Mouse (Mus musculus) gastrocnemius, postnatal 10 days (tissue): ENCODE data around the gene Tbc1d9. TPM values are rescaled to one million over a fixed set of nuclear protein-coding genes. Genes with fewer than 3 reads are reported as not detected.

Experiments used
- DNase-seq: peaks from one replicate; pipeline ENCODE4 v3.0.0; 2021; ENCODE audit warnings: mixed read lengths
- total RNA-seq, 2 experiments: library from RNA; stranded (reverse); gene quantifications; 2 replicates each; pipeline ENCODE4 v1.2.3; 2021

Gene Tbc1d9
- total RNA-seq, 2 experiments from 2014 or later = 2.4 to 3.3 TPM

DNA sequence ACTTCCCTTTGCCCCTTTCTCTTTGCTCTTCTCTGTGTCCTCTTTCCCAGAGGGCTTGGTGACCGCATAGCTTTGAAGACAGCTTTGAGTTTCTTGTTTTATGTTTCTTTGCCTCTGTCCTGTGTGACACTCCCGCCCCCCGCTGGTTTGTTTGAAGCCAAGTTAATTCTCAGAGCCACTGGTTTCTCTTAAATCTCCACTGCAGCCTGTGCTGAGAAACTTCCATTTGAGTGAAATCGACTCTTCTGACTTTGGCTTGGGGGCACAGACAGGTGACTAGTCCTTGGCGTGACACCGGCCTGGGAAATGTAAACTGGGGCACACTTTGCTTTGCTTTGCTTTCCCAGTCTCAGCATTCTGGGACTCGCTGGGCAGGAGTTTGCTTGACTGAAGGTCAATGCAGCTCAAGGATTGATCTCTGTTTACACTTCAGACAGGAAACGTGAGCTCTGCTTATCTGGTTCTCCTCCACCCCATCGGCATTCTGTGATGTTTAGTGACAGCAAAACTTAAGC lies 13.1 kb downstream of the Tbc1d9 start:
- no peak for DNase-seq

DNA sequence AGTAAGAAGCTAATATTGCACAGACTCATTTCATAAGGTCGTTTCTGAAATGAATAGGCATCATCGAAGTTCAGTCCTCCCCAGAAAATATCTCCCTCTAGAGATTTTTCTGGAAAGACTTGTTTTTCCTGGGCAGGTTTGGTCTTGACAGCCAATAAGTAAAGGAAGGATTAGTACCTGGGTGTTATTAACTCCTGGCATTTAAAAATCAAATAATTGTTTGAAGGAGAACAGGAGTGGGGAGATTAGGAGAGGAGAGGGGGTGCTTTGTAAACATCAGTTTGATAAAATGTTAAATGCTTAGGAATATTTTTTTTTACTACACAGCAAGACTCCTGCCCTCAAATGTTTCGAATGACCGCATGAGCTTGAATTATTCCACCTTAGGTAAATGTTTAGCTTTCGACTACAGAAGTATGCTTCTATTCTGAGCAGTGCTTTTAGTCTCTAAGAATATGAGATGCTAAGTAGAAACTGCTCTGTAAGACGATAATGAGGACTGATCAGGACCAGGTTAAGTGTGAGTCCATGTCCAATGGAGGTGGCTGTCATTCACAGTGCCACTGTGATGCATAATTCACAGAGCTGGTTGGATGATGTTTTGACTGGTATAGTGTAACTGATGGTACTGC lies 16.8 kb downstream of the Tbc1d9 start:
- no peak for DNase-seq

- DNase-seq = no peak
Observed at GRCm38 (mm10) chr8:83182784-83183183, 17.6 kb downstream of the Tbc1d9 start.

GRCm38 (mm10) chr8:83186376-83186775 lies 21.2 kb downstream of the Tbc1d9 start:
- DNase-seq = no peak

DNA sequence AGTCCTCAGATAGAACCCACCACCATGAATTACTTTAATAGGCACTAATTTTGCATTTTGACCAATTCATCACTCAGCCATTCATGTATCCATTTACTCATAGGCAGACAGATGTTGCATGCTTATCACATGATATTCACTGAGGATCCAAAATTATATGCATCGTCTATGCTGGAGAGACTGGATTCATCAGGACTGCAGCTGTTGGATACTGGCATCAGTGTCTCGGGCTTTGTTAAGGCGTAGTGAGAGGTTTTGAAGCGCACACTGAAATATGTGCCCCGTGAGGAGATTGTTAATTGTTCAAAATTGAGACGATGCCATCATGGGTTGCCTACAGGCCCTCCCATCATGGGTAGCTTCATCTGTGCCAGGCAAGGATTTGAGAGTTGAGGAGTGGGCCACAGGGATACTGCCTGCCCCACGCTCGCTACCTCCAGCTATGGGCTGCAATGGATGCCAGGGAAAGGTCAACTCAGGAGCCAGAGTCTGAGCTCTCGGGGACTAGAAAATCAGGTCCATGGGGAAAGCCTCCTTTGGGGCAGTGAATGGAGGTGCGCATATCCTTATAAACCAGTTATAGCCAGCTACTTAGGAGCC lies 22.3 kb downstream of the Tbc1d9 start:
- DNase-seq = no peak

DNA sequence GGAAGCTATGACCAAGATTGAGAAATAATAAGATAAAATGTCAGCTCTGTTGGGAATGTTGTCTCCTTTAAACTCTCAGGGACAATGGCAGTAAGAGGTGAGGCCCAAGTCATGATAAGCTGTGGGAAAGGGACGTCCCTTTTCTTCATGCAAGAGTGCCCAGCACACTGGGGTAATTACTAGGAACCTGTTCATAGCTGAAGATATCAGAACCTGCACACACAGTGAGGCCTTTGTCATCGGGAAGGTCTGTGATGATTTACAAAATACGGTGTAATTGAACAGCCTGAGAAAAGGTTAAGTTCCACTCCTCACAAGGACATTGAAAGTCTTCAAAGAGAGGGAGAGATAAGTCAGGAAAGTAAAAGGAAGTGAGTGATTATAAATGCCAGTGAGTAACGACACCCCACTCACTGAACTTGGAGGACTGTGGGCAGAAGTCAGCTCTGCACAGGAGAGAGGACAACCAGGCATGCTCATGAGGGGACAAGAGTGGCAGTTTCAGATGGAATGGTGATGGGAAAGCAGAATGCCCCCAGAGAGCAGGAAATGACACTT lies 24.5 kb downstream of the Tbc1d9 start:
- DNase-seq = no peak

- DNase-seq = no peak
Observed at GRCm38 (mm10) chr8:83196088-83196487, 30.9 kb downstream of the Tbc1d9 start.

GRCm38 (mm10) chr8:83199715-83200114 lies 34.6 kb downstream of the Tbc1d9 start:
- DNase-seq = no peak

DNA sequence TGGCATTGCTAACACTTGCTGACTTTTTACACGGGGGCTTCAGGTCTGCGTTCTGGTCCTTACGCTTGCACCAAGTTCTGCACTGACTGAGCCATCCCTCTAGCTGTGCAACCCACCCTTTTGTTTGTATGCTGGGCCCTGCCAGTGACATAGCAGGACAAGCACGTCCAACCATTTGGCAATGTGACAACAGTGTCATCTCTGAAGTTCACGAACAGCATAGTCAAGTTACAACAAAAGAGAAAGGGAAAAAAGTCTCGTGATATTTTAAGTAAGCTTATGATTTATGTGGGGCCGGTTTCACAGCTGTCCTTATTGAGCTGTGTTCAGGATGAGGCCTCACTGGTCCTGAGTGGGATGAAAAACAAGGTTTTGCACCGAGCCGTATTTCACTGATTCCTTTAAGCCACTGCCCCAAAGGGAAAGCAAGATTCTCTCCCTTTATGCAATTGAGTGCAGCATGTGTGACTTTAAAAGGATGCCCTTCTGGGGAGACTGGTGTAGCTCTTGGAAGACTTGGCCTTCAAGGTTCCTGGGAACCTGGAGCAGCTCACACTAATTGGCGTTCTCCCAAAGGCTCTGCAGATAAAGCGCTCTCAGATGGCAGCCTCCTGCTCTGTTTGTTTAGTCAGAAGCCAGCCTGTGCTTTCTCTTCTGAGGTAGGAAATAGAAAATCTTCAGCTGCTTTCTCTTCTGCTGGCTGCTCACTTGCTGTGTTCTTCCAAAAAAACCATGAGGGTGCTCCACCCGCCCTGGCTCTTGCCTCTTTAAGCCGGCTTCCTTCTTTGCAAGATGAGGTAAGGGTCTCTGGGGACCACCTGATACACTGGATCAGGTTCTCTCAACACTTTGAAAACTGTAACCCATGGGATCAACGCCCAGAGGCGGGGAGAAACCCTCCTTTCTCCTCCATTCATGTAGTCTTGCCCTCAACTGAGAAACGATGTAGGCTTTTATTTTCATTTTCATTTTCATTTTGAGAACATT lies 35.3 kb downstream of the Tbc1d9 start:
- DNase-seq = peak; percentile 20

GRCm38 (mm10) chr8:83202946-83203345 lies 37.8 kb downstream of the Tbc1d9 start:
- no peak for DNase-seq

- DNase-seq = no peak
Observed at GRCm38 (mm10) chr8:83205907-83206306, 40.8 kb downstream of the Tbc1d9 start.

GRCm38 (mm10) chr8:83209581-83209980 lies 44.4 kb downstream of the Tbc1d9 start:
- no peak for DNase-seq

- DNase-seq = no peak
Observed at GRCm38 (mm10) chr8:83210676-83211075, 45.5 kb downstream of the Tbc1d9 start.

GRCm38 (mm10) chr8:83215065-83215464 lies 49.9 kb downstream of the Tbc1d9 start:
- no peak for DNase-seq

GRCm38 (mm10) chr8:83216520-83216919 lies 51.4 kb downstream of the Tbc1d9 start:
- DNase-seq = no peak

DNA sequence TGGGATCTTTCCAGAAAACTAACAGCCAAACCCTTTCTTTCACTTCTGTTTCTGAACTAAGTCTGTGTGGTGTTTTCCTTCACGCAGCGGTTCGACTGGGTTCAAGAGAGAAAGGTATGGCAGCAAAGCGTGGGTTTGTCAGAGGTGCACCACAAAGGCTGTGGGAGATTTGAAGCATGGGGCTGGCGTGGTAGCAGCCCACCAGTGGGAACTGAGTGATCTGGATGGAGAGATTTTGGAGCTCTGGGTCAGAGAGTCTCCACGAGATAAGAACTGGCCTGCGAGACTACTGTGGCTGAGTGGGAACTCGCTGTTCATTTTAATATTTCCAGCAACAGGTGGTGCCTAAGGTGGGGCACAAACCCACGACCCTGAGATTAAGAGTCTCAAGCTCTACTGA lies 52.0 kb downstream of the Tbc1d9 start:
- DNase-seq = no peak

DNA sequence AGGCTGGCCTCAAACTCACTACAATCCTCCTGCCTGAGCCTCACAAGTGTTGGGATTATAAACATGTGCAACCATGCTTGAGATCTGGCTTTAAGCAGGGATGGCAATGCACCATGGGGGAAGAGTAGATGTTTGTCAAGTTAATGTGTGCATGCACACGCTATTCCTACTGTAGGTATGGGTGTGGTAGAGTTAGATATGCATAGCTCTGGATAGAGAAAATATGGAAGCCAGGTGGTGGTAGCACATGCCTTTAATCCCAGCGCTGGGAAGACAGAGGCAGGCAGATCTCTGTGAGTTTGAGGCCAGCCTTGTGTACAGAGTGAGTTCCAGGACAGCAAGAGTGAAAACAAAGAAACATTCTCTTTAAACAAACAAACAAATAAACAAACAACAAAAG lies 52.7 kb downstream of the Tbc1d9 start:
- no peak for DNase-seq

GRCm38 (mm10) chr8:83219392-83219791 lies 54.2 kb downstream of the Tbc1d9 start:
- DNase-seq = no peak

DNA sequence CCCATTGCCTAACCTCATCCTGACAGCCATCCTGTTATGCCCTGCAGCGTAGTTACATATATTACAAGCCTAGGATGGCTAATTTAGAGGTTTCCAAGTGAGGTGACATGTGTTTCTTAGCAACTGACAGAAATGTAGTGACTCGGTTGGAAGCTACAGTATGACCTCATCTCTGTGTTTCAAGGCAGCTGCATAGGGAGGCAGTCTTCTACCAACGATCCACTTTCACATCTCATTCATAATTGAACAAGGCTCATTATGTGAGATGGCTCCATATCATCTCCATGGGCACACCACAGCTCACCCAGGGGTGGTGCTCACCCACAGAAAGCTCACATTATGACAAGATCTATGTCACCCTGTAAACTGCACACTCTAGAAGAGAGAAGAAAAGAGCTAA lies 55.6 kb downstream of the Tbc1d9 start:
- no peak for DNase-seq

- no peak for DNase-seq
Observed at GRCm38 (mm10) chr8:83224754-83225416, 59.7 kb downstream of the Tbc1d9 start.

GRCm38 (mm10) chr8:83225598-83225997 lies 60.4 kb downstream of the Tbc1d9 start:
- DNase-seq = no peak

DNA sequence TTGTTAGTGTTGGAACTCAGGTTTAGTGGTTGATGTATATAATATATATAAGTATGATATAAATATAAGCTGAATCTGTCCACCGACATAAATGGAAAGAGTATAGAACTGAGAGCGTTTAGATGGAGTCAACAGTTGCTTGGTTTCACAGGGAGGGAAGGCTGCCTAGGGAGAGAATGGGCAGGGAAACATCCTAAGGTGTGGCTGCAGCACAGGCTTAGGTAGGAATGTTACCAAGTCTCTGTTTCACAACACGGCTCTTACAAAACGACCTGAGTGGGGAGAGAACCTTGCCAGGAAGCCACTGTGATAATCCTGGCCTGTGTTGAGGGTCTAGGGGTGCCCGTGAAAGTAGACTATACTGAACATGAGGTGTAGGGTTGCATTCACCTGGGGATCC lies 62.2 kb downstream of the Tbc1d9 start:
- DNase-seq = no peak
